Mouse (Mus musculus) MEL-GATA-1-ER (cell line): ENCODE measurements around the gene Adgrg1.
A peak's percentile ranks its signal among the peaks of the same experiment; 100 is the strongest.

ENCODE experiments used
- DNase-seq: peaks from one replicate; pipeline ENCODE4 v3.0.0-alpha.2; 2012; ENCODE audit warnings: low read depth; ENCODE audit errors: extremely low read depth

The Adgrg1 gene

GRCm38 (mm10) chr8:94995336-94995893 lies 20.9 kb downstream of the Adgrg1 start:
- no peak for DNase-seq

- no peak for DNase-seq
These were observed 21.5 kb downstream of the Adgrg1 start for GRCm38 (mm10) chr8:94996037-94996436.

GRCm38 (mm10) chr8:94996899-94997856 lies 22.6 kb downstream of the Adgrg1 start:
- DNase-seq = no peak

GRCm38 (mm10) chr8:94997857-94998243 lies 23.3 kb downstream of the Adgrg1 start:
- no peak for DNase-seq

- no peak for DNase-seq
These were observed 23.9 kb downstream of the Adgrg1 start for GRCm38 (mm10) chr8:94998431-94998830.

GRCm38 (mm10) chr8:94999004-94999403 lies 24.5 kb downstream of the Adgrg1 start:
- no peak for DNase-seq

GRCm38 (mm10) chr8:94999956-95000355 lies 25.4 kb downstream of the Adgrg1 start:
- DNase-seq = no peak

GRCm38 (mm10) chr8:95000684-95001083 lies 26.1 kb downstream of the Adgrg1 start:
- DNase-seq = peak; percentile 51

- no peak for DNase-seq
These were observed 26.6 kb downstream of the Adgrg1 start for GRCm38 (mm10) chr8:95001165-95001564.

- peak; percentile 70 for DNase-seq
These were observed 27.1 kb downstream of the Adgrg1 start for GRCm38 (mm10) chr8:95001655-95002054.

- DNase-seq = no peak
These were observed 27.6 kb downstream of the Adgrg1 start for GRCm38 (mm10) chr8:95002089-95002655.

- DNase-seq = no peak
These were observed 37.9 kb downstream of the Adgrg1 start for GRCm38 (mm10) chr8:95012442-95012919.

- DNase-seq = no peak
These were observed 41.3 kb downstream of the Adgrg1 start for GRCm38 (mm10) chr8:95015866-95016265.

GRCm38 (mm10) chr8:95016684-95017083 lies 42.1 kb downstream of the Adgrg1 start:
- no peak for DNase-seq

- no peak for DNase-seq
These were observed 42.9 kb downstream of the Adgrg1 start, which contains the start of gene Adgrg3 for GRCm38 (mm10) chr8:95017451-95017850. TSS of gene Adgrg3 (plus strand) at chr8:95017692.

- DNase-seq = no peak
These were observed 43.6 kb downstream of the Adgrg1 start for GRCm38 (mm10) chr8:95017969-95018635.

GRCm38 (mm10) chr8:95020293-95020777 lies 45.8 kb downstream of the Adgrg1 start:
- DNase-seq = no peak

- DNase-seq = no peak
These were observed 46.3 kb downstream of the Adgrg1 start for GRCm38 (mm10) chr8:95020821-95021220.

- no peak for DNase-seq
These were observed 48.6 kb downstream of the Adgrg1 start for GRCm38 (mm10) chr8:95023201-95023600.

- DNase-seq = no peak
These were observed 49.8 kb downstream of the Adgrg1 start for GRCm38 (mm10) chr8:95024387-95024786.

GRCm38 (mm10) chr8:95025421-95025820 lies 50.9 kb downstream of the Adgrg1 start:
- DNase-seq = peak; percentile 37
